ENCODE assay signal across 24 mouse cellular contexts in the genomic region with DNA sequence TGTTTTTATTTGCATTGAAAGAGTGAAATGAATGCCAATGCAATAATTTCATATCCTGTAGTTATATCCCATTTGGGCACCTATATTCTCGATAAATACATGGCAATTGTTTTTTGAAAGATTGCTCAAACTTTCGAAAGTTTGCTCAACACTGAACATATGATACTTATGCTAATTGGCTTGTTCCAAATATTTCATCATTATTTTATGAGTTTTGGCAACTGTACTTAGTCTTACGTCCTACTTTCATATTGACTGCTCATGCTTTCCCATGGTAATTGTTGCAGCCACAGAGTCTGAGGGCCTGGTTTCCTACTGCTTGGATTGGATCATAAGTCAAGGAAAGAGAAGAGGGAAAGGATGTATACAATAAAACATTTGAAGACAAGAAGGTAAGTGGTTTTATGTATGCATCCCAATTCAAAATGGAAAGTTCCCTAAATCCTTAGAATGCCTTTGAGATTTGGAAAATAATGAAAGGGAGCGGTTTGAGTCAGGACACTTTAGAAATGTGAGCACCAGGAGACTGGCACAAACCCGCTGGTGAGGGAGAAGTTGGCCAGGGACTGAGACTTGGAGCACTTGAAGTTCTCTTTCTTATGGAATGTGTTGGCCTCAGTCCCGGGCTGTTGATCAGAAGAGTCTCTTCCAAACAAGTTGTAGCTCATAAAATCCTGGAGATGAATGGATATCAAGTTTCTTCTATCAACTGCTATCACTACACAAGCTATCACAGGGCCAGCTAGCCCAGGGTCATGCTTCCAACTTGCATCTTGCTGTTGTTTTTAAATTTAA.
A peak's percentile ranks its signal among the peaks of the same experiment; 100 is the strongest.
DNase-seq lines count a peak whose midpoint lies in the region; ATAC-seq and TF ChIP-seq lines count a peak whose summit lies in the region.
"Had no signal": no experiment of that assay in that cellular context is flagged by ENCODE, and none has a peak within 500 bp of the region (broad histone marks: within the 10 kb centered on the region; RNA-seq: fewer than 3 reads in every experiment).

No protein-coding gene starts in this region.

- H3K9me3 ChIP-seq in forebrain, postnatal 0 days (ENCODE audit: low read length): no peaks in the 10 kb centered on the region
- H3K9me3 ChIP-seq in forebrain, embryonic 10.5 days: peaks cover 12% of the 10 kb centered on the region; the same call in 1 of the 2 replicates
- H3K9me3 ChIP-seq: forebrain, embryonic 15.5 days; hindbrain, embryonic 10.5 days; megakaryocyte, embryonic 14.5 days; stomach, embryonic 15.5 days had no signal

- DNase-seq in forebrain, postnatal 0 days: peak; percentile 50
- DNase-seq in forebrain, embryonic 10.5 days (ENCODE audit: extremely low spot score, low spot score): no peak
- peak; percentile 24 for DNase-seq in liver, adult 2 months (ENCODE audit: extremely low read depth, low read depth, low spot score)
- no peak for DNase-seq in liver
- DNase-seq in Muller cell, postnatal 12 days (ENCODE audit: inconsistent ontology term): peak; percentile 19
- DNase-seq in gastrocnemius, postnatal 10 days: peak; percentile 22
- no peak for DNase-seq in cerebellum, adult 18-20 months
- DNase-seq: cerebellum, adult 8-10 months; left cerebral cortex, postnatal 4 days; lung, embryonic 14.5 days; right cerebral cortex, postnatal 25 days; thymus, adult 18-20 months; thymus, postnatal 4 days had no signal

- no peaks in the 10 kb centered on the region for H3K27me3 ChIP-seq in forebrain, postnatal 0 days (ENCODE audit: insufficient read depth, low read length)
- H3K27me3 ChIP-seq in forebrain, embryonic 10.5 days (ENCODE audit: poor library complexity, severe bottlenecking): no peaks in the 10 kb centered on the region
- no peaks in the 10 kb centered on the region for H3K27me3 ChIP-seq in liver, adult 2 months (ENCODE audit: control insufficient read depth, insufficient read depth, low read length)
- H3K27me3 ChIP-seq: forebrain, embryonic 15.5 days; megakaryocyte, embryonic 14.5 days; stomach, embryonic 15.5 days had no signal

- peak; percentile 25; the same call in 1 of the 2 replicates for ATAC-seq in forebrain, postnatal 0 days
- ATAC-seq: forebrain, embryonic 15.5 days; hindbrain, postnatal 0 days; intestine, postnatal 0 days; midbrain, embryonic 16.5 days; Patski had no signal

- no peak overlapping the region for H3K27ac ChIP-seq in forebrain, postnatal 0 days (ENCODE audit: low read depth, low read length)
- H3K27ac ChIP-seq in forebrain, embryonic 10.5 days: no peak overlapping the region
- no peak overlapping the region for H3K27ac ChIP-seq in liver, adult 2 months (replicated peaks; ENCODE audit: insufficient read depth, low read depth, low read length)
- H3K27ac ChIP-seq: hindbrain, embryonic 10.5 days; hindbrain, postnatal 0 days; left cerebral cortex, adult 2 months; stomach, embryonic 15.5 days had no signal

- 68% methylated on average over 6 of the region's 6 CpGs for WGBS in forebrain, postnatal 0 days
- 87% methylated on average over 6 of the region's 6 CpGs for WGBS in forebrain, embryonic 10.5 days
- 70% methylated on average over 6 of the region's 6 CpGs for WGBS in liver, adult 2 months

- H3K9ac ChIP-seq in forebrain, postnatal 0 days: no peak overlapping the region
- no peak overlapping the region for H3K9ac ChIP-seq in liver, adult 2 months (ENCODE audit: low read depth, low read length)
- H3K9ac ChIP-seq: forebrain, embryonic 15.5 days; lung, embryonic 14.5 days; stomach, embryonic 15.5 days had no signal

- H3K79me2 ChIP-seq in liver, adult 2 months (ENCODE audit: control insufficient read depth, insufficient read depth, low read length): no peaks in the 10 kb centered on the region

- no peaks in the 10 kb centered on the region for H3K36me3 ChIP-seq in forebrain, postnatal 0 days (ENCODE audit: insufficient read depth)
- H3K36me3 ChIP-seq in forebrain, embryonic 10.5 days (replicated peaks): no peaks in the 10 kb centered on the region
- no peaks in the 10 kb centered on the region for H3K36me3 ChIP-seq in liver, adult 2 months (ENCODE audit: control insufficient read depth, insufficient read depth, low read length)
- H3K36me3 ChIP-seq: forebrain, embryonic 15.5 days; hindbrain, embryonic 10.5 days; stomach, embryonic 15.5 days had no signal

- 0 out of 2 replicates have a peak, but pooled peaks cover 3% of the 10 kb centered on the region for H3K4me1 ChIP-seq in forebrain, postnatal 0 days (ENCODE audit: insufficient read depth)
- H3K4me1 ChIP-seq in forebrain, embryonic 10.5 days: no peaks in the 10 kb centered on the region
- H3K4me1 ChIP-seq in liver, adult 2 months (ENCODE audit: control insufficient read depth, insufficient read depth, low read length): no peaks in the 10 kb centered on the region
- H3K4me1 ChIP-seq: forebrain, embryonic 15.5 days; hindbrain, embryonic 10.5 days; megakaryocyte, embryonic 14.5 days; stomach, embryonic 15.5 days had no signal

- H3K4me3 ChIP-seq in forebrain, postnatal 0 days (ENCODE audit: low read depth, low read length): no peak overlapping the region
- H3K4me3 ChIP-seq in forebrain, embryonic 10.5 days: no peak overlapping the region
- H3K4me3 ChIP-seq in liver, adult 2 months (ENCODE audit: insufficient read depth, low read depth, low read length): no peak overlapping the region
- H3K4me3 ChIP-seq: erythroblast, embryonic 14.5 days; forebrain, embryonic 15.5 days; hindbrain, embryonic 10.5 days; left cerebral cortex, adult 2 months; megakaryocyte, embryonic 14.5 days; stomach, embryonic 15.5 days had no signal

- no peak for TF ChIP-seq CTCF in forebrain, postnatal 0 days (IDR thresholded peaks at IDR 0.05; ENCODE audit: low read depth)
- no peak for TF ChIP-seq CTCF in liver, adult 2 months (IDR thresholded peaks at IDR 0.05; ENCODE audit: low read depth, low read length)

- no peak for TF ChIP-seq POLR2A in liver, adult 2 months (IDR thresholded peaks at IDR 0.05; ENCODE audit: extremely low read depth, insufficient read depth, low read length)

- no peak overlapping the region for H3K4me2 ChIP-seq in forebrain, postnatal 0 days (ENCODE audit: low read depth)
- H3K4me2 ChIP-seq: forebrain, embryonic 15.5 days; liver, embryonic 11.5 days; lung, embryonic 14.5 days; stomach, embryonic 15.5 days had no signal

Comparison
In these comparisons a context has a peak if more than half of its experiments do, and no peak if none do; other contexts are left out.
1. DNase-seq: peak in forebrain, postnatal 0 days (single experiment), liver, adult 2 months (single experiment), Muller cell, postnatal 12 days (single experiment) and gastrocnemius, postnatal 10 days (single experiment); none in forebrain, embryonic 10.5 days (single experiment), liver (single experiment) and cerebellum, adult 18-20 months (0 of 2).